Mouse (Mus musculus) testis, adult 2 months (tissue): Measurements from ENCODE around the gene Yrdc.

Source experiments
- CTCF ChIP-seq: fragments of 200-500 bp; IDR thresholded peaks from 2 replicates; pipeline ENCODE4 v1.5.1; 2012; ENCODE audit warnings: low read depth, mild to moderate bottlenecking, inconsistent platforms, low read length, moderate library complexity; ENCODE audit not compliant: control insufficient read depth, insufficient read depth, insufficient replicate concordance
- POLR2A ChIP-seq: fragments of 200-500 bp; IDR thresholded peaks from 2 replicates; pipeline ENCODE4 v1.6.1; 2012; ENCODE audit warnings: low read depth, mild to moderate bottlenecking, inconsistent platforms, low read length, moderate library complexity; ENCODE audit not compliant: control insufficient read depth

- no peak for TF ChIP-seq CTCF
- TF ChIP-seq POLR2A: no peak
Observed at GRCm38 (mm10) chr4:124899906-124900305, 49.4 kb downstream of the Yrdc start.
